ENCODE assay signal across 8 mouse cellular contexts in the genomic region with DNA sequence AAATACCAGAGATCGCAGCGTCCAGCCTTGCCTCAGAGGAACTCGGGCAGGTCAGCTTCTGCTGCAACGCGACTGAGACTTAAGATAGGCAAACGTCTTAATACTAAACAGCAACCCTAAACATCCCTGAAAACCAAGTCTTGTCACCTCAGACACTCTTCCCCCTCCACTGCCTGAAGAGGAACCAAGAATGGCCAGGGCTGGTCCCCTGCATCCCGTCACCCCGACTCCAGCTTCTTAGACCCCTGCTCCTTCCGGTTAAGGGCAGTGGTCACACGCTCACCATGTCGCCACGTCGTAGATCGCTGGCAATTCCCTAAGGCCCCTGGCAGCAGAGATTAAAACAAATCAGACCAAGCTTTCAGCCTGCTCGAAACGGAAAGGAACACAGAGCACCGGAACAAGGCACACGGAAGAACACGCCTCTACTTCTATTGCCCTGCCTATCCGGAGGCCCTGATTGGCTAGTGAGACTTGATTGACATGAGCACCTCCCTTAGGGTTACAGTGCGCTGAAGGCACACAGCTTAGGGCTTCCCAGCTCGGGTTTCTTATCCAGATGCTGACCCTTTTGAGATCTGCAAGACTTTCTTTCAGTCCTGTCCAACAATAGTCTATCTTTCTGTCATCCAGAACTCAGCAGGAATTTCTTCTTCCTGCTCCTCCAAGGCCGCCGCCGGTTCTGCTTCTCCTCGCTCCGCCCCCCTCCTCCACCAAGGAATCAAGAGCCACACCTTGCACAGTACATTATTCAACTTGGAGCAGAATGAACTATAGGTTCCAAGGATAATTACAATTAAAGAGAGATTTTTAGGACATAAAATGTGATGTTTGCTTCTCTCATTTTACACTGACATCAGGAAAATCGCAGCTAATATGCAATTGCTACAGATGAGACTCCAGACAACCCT. TPM values are rescaled to one million over a fixed set of nuclear protein-coding genes. Genes with fewer than 3 reads are reported as not detected.
DNase-seq lines count a peak whose midpoint lies in the region; ATAC-seq lines count a peak whose summit lies in the region.
"Not testable (repeated sequence)": the region's sequence is repeated elsewhere in the genome, so short reads cannot be mapped to it uniquely, and the experiment has no call there.

A gene (minus strand): TSS at position 409 of the 911 bp plus-strand sequence.

- not testable (repeated sequence) for H3K4me1 ChIP-seq in intestine, embryonic 14.5 days (replicated peaks; ENCODE audit: control insufficient read depth, insufficient read depth, low read length)

- peak within 1 kb of the TSS; percentile 74 for H3K4me3 ChIP-seq in intestine, embryonic 14.5 days (ENCODE audit: low read depth, low read length)

- not testable (repeated sequence) for H3K27me3 ChIP-seq in intestine, embryonic 14.5 days (replicated peaks; ENCODE audit: control insufficient read depth, insufficient read depth, low read length)

- not testable (repeated sequence) for H3K36me3 ChIP-seq in intestine, embryonic 14.5 days (ENCODE audit: control insufficient read depth, insufficient read depth, low read length)

- peak; percentile 100 for ATAC-seq in intestine, embryonic 14.5 days (replicated peaks; ENCODE audit: low FRiP score, low TSS enrichment, low read depth)

- WGBS in intestine, embryonic 14.5 days = 2% methylated on average over 28 of the region's 28 CpGs

- peak; percentile 70 to 72 for DNase-seq in adrenal gland, adult 18-20 months (ENCODE audit: low spot score in 2 of 2)
- peak; percentile 91 for DNase-seq in embryo, embryonic 11 days
- peak; percentile 86 for DNase-seq in gastrocnemius, postnatal 25 days
- DNase-seq in intestine, embryonic 14.5 days (ENCODE audit: low spot score) = peak; percentile 84
- peak; percentile 91 to 95 for DNase-seq in left cerebral cortex, postnatal 14 days (ENCODE audit: low spot score in 2 of 2)
- DNase-seq in mesoderm, embryonic 11.5 days (ENCODE audit: low read depth, low spot score) = peak; percentile 89
- peak; percentile 87 to 91 for DNase-seq in right cerebral cortex, postnatal 36 days (ENCODE audit: low spot score in 2 of 2)
- DNase-seq in yolk sac, embryonic 10.5 days (ENCODE audit: low spot score) = peak; percentile 90

- peak within 1 kb of the TSS; percentile 61 for H3K9ac ChIP-seq in intestine, embryonic 14.5 days (ENCODE audit: low read length)

- peak within 1 kb of the TSS; percentile 54; the same call in 1 of the 2 replicates for H3K27ac ChIP-seq in intestine, embryonic 14.5 days (ENCODE audit: low read depth)

- H3K4me2 ChIP-seq in intestine, embryonic 14.5 days (ENCODE audit: low read length) = peak within 1 kb of the TSS; percentile 41

- intact Hi-C loops in left cerebral cortex, postnatal 14 days (cut with DNase I) = not testable (repeated sequence)

- H3K9me3 ChIP-seq in intestine, embryonic 14.5 days (ENCODE audit: control insufficient read depth, low read length) = not testable (repeated sequence)

RNA-seq across cellular contexts. Expression of the gene that starts here (rescaled TPM):
- total RNA-seq in adrenal gland, adult 18-20 months (2021) = 1 to 10 TPM; 7.6 to 8.3 TPM
- 1 to 10 TPM; 4.3 to 4.5 TPM for total RNA-seq in gastrocnemius, postnatal 25 days (2021)
- polyA plus RNA-seq in intestine, embryonic 14.5 days (2014; fragmentation: Nextera tagmentation; extraction: Ambion mirVana) = 10.3 and 12.6 TPM in 2 replicates
- total RNA-seq in left cerebral cortex, postnatal 14 days (2021) = 10 to 100 TPM; 12.8 to 15.6 TPM

Comparison
In these comparisons a context has a peak if more than half of its experiments do, and no peak if none do; other contexts are left out.
1. Peak in every context shown above with its lines: DNase-seq, ATAC-seq, H3K4me3 ChIP-seq and H3K27ac ChIP-seq.